Mouse (Mus musculus): ENCODE results near the gene Npm1. TPM values are rescaled to one million over a fixed set of nuclear protein-coding genes. Genes with fewer than 3 reads are reported as not detected.

Npm1 gene
- total RNA-seq, 2 experiments from 2014 or later: 225 to 246 TPM

DNA sequence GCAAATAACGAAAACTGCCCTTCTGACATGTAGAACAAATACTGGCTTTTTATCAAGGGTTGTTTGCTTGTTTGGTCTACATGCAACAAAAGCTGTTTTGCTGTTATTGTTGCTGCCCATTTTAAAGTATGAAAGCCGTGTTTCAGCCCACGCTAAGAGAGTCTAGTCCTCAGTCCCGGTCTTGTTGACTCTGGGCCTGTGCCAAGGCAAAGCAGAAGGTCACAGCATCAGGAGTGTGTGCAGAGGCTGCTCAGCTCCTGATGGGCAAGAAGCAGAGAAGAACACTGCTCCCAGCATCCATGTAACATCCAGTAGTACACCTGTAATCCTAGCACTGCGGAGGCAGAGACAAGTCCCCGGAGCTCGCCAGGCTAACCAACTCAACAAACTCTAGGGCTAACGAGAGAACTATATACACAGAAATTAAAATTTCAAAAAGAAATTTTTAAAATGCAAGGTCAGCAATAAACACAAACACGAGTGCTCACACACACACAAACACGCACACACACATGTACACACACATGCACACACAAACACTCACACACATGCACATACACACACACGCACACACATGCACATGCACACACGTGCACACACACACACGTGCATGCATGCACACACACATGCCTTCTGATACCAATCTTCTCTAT lies 59.6 kb downstream of the Npm1 start:
- no peak for DNase-seq (ENCODE audit: low spot score in 2 of 2)

Other genes with a start within 250 kb of the Npm1 start
- gene Fgf18, start 15.8 kb downstream of the Npm1 start, total RNA-seq (2021): 1 to 10 TPM; 8.1 to 8.9 TPM
- gene Tlx3, start 40.4 kb upstream of the Npm1 start, total RNA-seq (2021): not detected
- under 1 TPM in 1 of 2 experiments, not detected in 1; 0.36 TPM for gene Gm12117, start 113.5 kb upstream of the Npm1 start, total RNA-seq (2021)